Mouse (Mus musculus): ENCODE data around the gene Telo2.

DNA sequence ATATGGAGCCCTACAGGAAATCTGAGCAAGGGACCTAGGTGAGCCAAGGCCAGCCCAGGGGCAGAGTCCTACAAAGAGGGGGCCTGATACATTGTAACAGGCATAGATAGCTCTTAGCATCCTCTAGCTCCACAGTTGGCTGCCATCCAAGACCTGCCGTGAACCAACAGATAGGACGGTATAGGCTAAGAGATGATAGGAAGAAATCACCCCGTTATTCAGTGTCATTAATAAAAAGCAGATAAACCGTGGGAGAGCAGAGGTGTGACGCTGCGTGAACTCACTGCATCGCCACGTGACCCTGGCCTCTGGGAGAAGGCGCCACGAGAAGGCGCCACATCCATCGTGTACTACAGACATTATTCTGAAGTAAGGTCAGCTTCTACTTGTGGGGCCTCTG is 51.9 kb downstream of the Telo2 start:
- no peak for TF ChIP-seq TAL1 (IDR thresholded peaks at IDR 0.05; ENCODE audit: low read length)
- TF ChIP-seq GATA1 (IDR thresholded peaks at IDR 0.05; ENCODE audit: low read length) = no peak

All from erythroblast, embryonic 14.5 days (primary cell).